Mouse (Mus musculus) brain, embryonic 14.5 days (tissue): ENCODE data around the gene Plxna4.

Experiments
- CTCF ChIP-seq: fragments of 200-500 bp; IDR thresholded peaks from 2 replicates; pipeline ENCODE4 v1.5.1; 2012; ENCODE audit warnings: inconsistent platforms, mild to moderate bottlenecking, moderate library complexity, borderline replicate concordance; ENCODE audit not compliant: insufficient read depth, insufficient read length; ENCODE audit errors: extremely low read depth
- POLR2A ChIP-seq: fragments of 200-500 bp; IDR thresholded peaks from 2 replicates; pipeline ENCODE4 v1.6.1; 2012; ENCODE audit warnings: mild to moderate bottlenecking, inconsistent platforms, borderline replicate concordance; ENCODE audit not compliant: poor library complexity, insufficient read depth, insufficient read length, severe bottlenecking; ENCODE audit errors: extremely low read depth

DNA sequence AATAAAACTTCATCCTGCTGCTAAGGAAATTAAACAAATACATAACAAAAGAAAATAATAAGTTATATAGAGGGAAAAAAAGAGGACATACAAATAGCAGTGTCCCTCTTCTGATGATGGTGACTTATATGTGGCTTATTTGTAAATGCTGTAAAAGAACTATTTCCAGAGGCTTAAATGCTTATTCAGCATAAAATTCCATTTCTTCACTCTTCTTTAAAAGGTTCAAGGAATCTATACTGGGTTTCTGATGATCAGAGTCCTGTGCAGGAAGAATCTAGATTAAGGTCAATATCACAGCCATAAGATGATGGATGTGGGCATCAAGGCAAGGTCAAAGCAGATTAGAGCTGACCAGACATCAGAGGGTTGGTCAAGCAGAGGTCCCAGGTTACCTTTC is 306.5 kb downstream of the Plxna4 start:
- TF ChIP-seq CTCF: no peak
- TF ChIP-seq POLR2A: no peak
